Mouse (Mus musculus) lung, embryonic 16.5 days (tissue): ENCODE results near the gene Gcdh. TPM values are rescaled to one million over a fixed set of nuclear protein-coding genes. Genes with fewer than 3 reads are reported as not detected.

ENCODE experiments used
- ATAC-seq: fragments of 200-750 bp; cut with Nextera tagmentation; 2 replicates; pipeline ENCODE4 v1.8.0; 2017; ENCODE audit warnings: low read depth, mild to moderate bottlenecking, moderate library complexity
- H3K27ac ChIP-seq: fragments of 300-500 bp; sonication (generic); 2 replicates; pipeline ENCODE4 v1.5.1; 2014; ENCODE audit warnings: mild to moderate bottlenecking, control low read depth, low read length
- H3K27me3 ChIP-seq: fragments of 300-500 bp; sonication (generic); 2 replicates; pipeline ENCODE4 v1.6.1; 2014; ENCODE audit warnings: low read depth, low read length, mixed read lengths; ENCODE audit not compliant: control insufficient read depth, insufficient read depth
- H3K36me3 ChIP-seq: fragments of 300-500 bp; sonication (generic); 2 replicates; pipeline ENCODE4 v1.6.1; 2014; ENCODE audit warnings: low read length; ENCODE audit not compliant: control insufficient read depth, insufficient read depth
- H3K4me1 ChIP-seq: fragments of 300-500 bp; sonication (generic); replicated peaks from 2 replicates; pipeline ENCODE4 v1.6.1; 2014; ENCODE audit warnings: low read length, mixed read lengths; ENCODE audit not compliant: control insufficient read depth, insufficient read depth
- H3K4me2 ChIP-seq: fragments of 300-500 bp; sonication (generic); 2 replicates; pipeline ENCODE4 v1.6.1; 2014; ENCODE audit warnings: low read depth, low read length, control low read depth
- H3K4me3 ChIP-seq: fragments of 300-500 bp; sonication (generic); 2 replicates; pipeline ENCODE4 v1.5.1; 2014; ENCODE audit warnings: mild to moderate bottlenecking, low read length, control low read depth
- H3K9ac ChIP-seq: fragments of 300-500 bp; sonication (generic); 2 replicates; pipeline ENCODE4 v1.6.1; 2014; ENCODE audit warnings: low read length, control low read depth
- H3K9me3 ChIP-seq: fragments of 300-500 bp; sonication (generic); 2 replicates; pipeline ENCODE4 v1.6.1; 2016; ENCODE audit warnings: low read length; ENCODE audit not compliant: control insufficient read depth
- WGBS: fragments of 180-500 bp; shearing (Covaris S2); extraction: QIAGEN DNeasy Blood & Tissue Kit; methylation state at CpG from one replicate; pipeline ENCODE4 v1.1.7; 2014; 5-methylcytosine and 5-hydroxymethylcytosine counted together
- polyA plus RNA-seq: library from polyadenylated mRNA; unstranded; fragments of >200 nt; fragmentation: Nextera tagmentation; extraction: Ambion mirVana; gene quantifications from 2 replicates; pipeline ENCODE4 v1.2.1, GENCODE M21; 2015

Gcdh gene
- polyA plus RNA-seq, result 36.7 and 37.3 TPM in 2 replicates

- peak within 1 kb of the TSS; percentile 79 for H3K9ac ChIP-seq
- H3K36me3 ChIP-seq, result no peaks in the 10 kb centered on the region
- no peak within 1 kb of the TSS for H3K27ac ChIP-seq
- peak within 1 kb of the TSS; percentile 88 for H3K4me3 ChIP-seq
- peak; percentile 99 for ATAC-seq
- under 1% methylated on average over 11 of the region's 11 CpGs for whole genome bisulfite sequencing
- no peaks in the 10 kb centered on the region for H3K9me3 ChIP-seq
- H3K4me2 ChIP-seq, result peak within 1 kb of the TSS; percentile 88
- H3K4me1 ChIP-seq, result peaks cover 8% of the 10 kb centered on the region
- H3K27me3 ChIP-seq, result no peaks in the 10 kb centered on the region
These were observed at the start of gene Gcdh for GRCm38 (mm10) chr8:84893709-84894134. Gcdh (minus strand) TSS chr8:84893921.

DNA sequence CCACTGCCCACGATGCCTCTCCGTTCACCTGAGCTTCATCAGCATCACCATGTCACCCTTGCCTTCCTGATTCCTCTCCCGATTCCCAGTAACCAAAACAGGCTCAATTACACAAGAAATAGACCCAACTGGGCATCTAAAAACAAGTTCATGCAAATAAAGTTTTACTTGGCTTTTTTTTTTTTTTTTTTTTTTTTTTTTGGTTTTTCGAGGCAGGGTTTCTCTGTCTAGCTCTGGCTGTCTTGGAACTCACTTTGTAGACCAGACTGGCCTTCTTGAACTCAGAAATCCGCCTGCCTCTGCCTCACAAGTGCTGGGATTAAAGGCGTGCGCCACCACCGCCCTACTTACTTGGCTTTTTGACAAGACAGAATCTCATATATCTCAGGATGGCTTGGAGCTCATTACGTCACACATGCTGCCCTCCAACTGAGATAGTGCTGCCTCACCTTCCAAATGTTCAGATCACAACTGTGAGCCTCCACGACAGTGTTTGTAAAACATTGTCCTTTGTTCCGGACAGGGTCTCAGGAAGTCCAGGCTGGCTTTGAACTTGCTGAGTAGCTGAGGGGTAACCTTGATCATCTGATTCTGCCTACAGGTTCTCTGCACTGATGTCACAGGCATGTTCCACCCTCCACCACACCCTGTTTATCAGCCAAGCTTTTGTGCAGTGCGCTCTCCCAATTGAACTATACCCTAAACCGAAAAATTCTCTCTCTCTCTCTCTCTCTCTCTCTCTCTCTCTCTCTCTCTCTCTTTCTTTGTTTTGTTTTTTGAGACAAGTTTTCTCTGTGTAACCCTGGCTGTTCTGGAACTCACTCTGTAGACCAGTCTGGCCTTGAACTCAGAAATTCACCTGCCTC, 44.1 kb upstream of the Gcdh start:
- no peak for ATAC-seq
- peak overlapping the region; percentile 41; the same call in 1 of the 2 replicates for H3K4me3 ChIP-seq
- no peak overlapping the region for H3K27ac ChIP-seq
- H3K4me1 ChIP-seq, result peaks cover 4% of the 10 kb centered on the region
- no peaks in the 10 kb centered on the region for H3K9me3 ChIP-seq
- no peak overlapping the region for H3K9ac ChIP-seq
- H3K4me2 ChIP-seq, result no peak overlapping the region
- H3K36me3 ChIP-seq, result no peaks in the 10 kb centered on the region
- peaks cover 52% of the 10 kb centered on the region for H3K27me3 ChIP-seq
- 63% methylated on average over 13 of the region's 13 CpGs for WGBS

GRCm38 (mm10) chr8:84936962-84937546, 43.3 kb upstream of the Gcdh start, which contains the start of gene Mast1:
Mast1 (minus strand) TSS chr8:84937359.
- Histone ChIP-seq H3K4me1 (peaks cover 4% of the 10 kb centered on the region), H3K4me3 (peak within 1 kb of the TSS; percentile 41), H3K36me3 (no peaks in the 10 kb centered on the region), H3K4me2 (peak within 1 kb of the TSS; percentile 66), H3K27me3 (peaks cover 52% of the 10 kb centered on the region), H3K27ac (no peak within 1 kb of the TSS), H3K9ac (peak within 1 kb of the TSS; percentile 1; the same call in 1 of the 2 replicates), H3K9me3 (no peaks in the 10 kb centered on the region)
- under 1% methylated on average over 46 of the region's 50 CpGs for WGBS
- peak; percentile 51; the same call in 1 of the 2 replicates for ATAC-seq

DNA sequence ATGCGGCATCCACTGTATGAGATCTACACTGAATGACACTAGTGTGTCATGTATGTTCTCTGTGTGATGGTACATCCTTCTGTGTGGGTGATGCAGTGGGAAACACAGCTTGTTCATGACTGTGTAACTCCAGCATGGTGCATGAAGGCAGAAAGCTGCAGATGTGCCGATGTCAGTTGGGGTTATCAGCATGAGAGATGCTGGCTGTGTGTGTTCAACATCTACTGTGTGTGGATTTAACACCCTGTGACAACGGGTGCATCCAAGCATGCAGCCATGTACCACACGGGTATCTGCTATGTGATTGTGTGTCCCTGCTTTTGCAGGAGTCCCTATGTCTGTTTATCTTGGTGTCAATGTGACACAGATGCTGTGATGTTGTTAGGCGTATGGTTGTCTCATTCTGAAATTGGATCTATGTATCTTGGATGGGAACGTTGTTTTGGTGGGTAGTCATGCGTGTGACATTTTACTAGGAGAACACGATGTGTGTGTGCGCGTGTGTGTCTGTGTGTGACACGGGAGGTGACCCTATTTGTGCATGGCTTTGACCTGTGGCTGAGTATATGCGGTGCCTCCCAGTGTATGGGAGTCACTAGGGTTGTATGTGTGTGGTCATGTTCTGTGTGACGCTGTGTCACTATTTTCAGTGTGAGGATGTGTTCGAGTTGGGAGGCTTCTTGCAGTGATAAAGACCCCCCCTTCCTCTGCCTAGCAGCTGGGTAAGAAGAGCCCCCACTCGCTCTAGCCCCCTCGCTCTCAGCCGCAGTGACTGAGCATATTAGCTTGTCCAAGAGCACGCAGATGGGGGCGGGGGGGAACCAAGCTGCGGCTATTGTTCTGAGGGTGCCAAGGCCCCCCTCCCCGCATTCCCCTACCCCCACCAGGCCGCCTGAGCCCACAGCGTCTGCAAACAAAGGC, 42.6 kb upstream of the Gcdh start:
- H3K4me1 ChIP-seq, result peaks cover 4% of the 10 kb centered on the region
- H3K27ac ChIP-seq, result no peak overlapping the region
- H3K9ac ChIP-seq, result 0 out of 2 replicates have a peak overlapping the region, but pooled peaks have one; percentile 1
- peak overlapping the region; percentile 66 for H3K4me2 ChIP-seq
- H3K4me3 ChIP-seq, result peak overlapping the region; percentile 41
- H3K36me3 ChIP-seq, result no peaks in the 10 kb centered on the region
- 20% methylated on average over 23 of the region's 23 CpGs for WGBS
- no peak for ATAC-seq
- peaks cover 53% of the 10 kb centered on the region for H3K27me3 ChIP-seq
- no peaks in the 10 kb centered on the region for H3K9me3 ChIP-seq

- Histone ChIP-seq H3K27ac (no peak overlapping the region), H3K36me3 (no peaks in the 10 kb centered on the region), H3K4me2 (no peak overlapping the region), H3K9me3 (no peaks in the 10 kb centered on the region), H3K27me3 (peaks cover 59% of the 10 kb centered on the region), H3K4me3 (no peak overlapping the region), H3K9ac (no peak overlapping the region), H3K4me1 (peaks cover 4% of the 10 kb centered on the region)
- ATAC-seq, result peak; percentile 28; the same call in 1 of the 2 replicates
- 4% methylated on average over 14 of the region's 14 CpGs for WGBS
These were observed 41.8 kb upstream of the Gcdh start for GRCm38 (mm10) chr8:84935489-84935888.

- Histone ChIP-seq H3K4me1 (peaks cover 4% of the 10 kb centered on the region), H3K27me3 (peaks cover 64% of the 10 kb centered on the region), H3K9ac (no peak overlapping the region), H3K4me3 (no peak overlapping the region), H3K4me2 (no peak overlapping the region), H3K27ac (no peak overlapping the region), H3K36me3 (no peaks in the 10 kb centered on the region), H3K9me3 (no peaks in the 10 kb centered on the region)
- WGBS, result under 1% methylated on average over 15 of the region's 15 CpGs
- peak; percentile 49 for ATAC-seq
These were observed 41.1 kb upstream of the Gcdh start for GRCm38 (mm10) chr8:84934860-84935259.

DNA sequence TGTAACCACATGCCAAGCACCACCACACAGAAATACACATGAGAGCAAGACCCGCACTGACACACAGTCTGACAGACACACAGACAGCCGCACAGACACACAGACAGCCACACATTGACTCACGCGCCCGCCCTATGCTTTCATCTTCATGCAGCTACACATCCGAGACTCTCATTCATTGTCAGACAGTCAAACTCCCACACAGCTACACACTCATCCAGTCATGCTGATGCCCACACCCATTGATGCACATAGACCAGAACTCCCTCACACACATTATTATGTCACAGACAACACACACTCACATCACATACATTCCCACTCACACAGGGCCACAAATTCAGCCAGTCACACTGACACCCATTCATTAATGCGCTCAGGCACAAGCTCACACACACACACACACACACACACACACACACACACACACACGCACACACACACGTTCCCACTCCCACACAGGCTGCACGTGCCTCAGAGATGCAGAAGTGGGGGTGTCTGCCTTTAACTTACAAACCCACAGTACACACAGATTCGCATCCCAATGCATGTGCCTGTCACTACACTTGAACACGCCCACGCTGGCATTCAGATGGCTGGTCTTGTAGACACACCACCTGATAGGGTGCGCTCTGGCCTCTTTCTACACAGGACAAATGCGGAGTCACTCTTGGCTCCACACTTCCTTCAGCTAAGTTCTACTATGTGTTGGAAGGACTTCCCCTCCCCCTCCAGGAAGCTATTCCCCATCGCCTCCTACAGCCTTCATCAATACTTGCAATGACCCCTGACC, 40.2 kb upstream of the Gcdh start:
- Histone ChIP-seq H3K4me1 (peaks cover 4% of the 10 kb centered on the region), H3K27me3 (peaks cover 73% of the 10 kb centered on the region), H3K4me2 (no peak overlapping the region), H3K9me3 (no peaks in the 10 kb centered on the region), H3K27ac (no peak overlapping the region), H3K4me3 (no peak overlapping the region), H3K36me3 (no peaks in the 10 kb centered on the region), H3K9ac (no peak overlapping the region)
- WGBS, result 76% methylated on average over 16 of the region's 16 CpGs
- no peak for ATAC-seq

GRCm38 (mm10) chr8:84930582-84930981, 36.9 kb upstream of the Gcdh start:
- Histone ChIP-seq H3K36me3 (no peaks in the 10 kb centered on the region), H3K4me1 (no peaks in the 10 kb centered on the region; the same call in 1 of the 2 replicates), H3K9ac (no peak overlapping the region), H3K4me2 (no peak overlapping the region), H3K27me3 (peaks cover 42% of the 10 kb centered on the region), H3K27ac (no peak overlapping the region), H3K9me3 (no peaks in the 10 kb centered on the region), H3K4me3 (no peak overlapping the region)
- WGBS, result 80% methylated on average over 13 of the region's 13 CpGs
- no peak for ATAC-seq
